Mouse (Mus musculus) testis, adult 2 months (tissue): ENCODE measurements around the gene Dusp11. TPM values are rescaled to one million over a fixed set of nuclear protein-coding genes. Genes with fewer than 3 reads are reported as not detected.
A peak's percentile ranks its signal among the peaks of the same experiment; 100 is the strongest.
"Not testable (repeated sequence)": the region's sequence is repeated elsewhere in the genome, so short reads cannot be mapped to it uniquely, and the experiment has no call there.

ENCODE experiments used
- H3K27ac ChIP-seq: fragments of 200-500 bp; 2 replicates; pipeline ENCODE4 v1.5.1; 2012; ENCODE audit warnings: low read depth, low read length; ENCODE audit not compliant: control insufficient read depth, insufficient read depth
- H3K27me3 ChIP-seq: fragments of 200-500 bp; 2 replicates; pipeline ENCODE4 v1.6.1; 2012; ENCODE audit warnings: mild to moderate bottlenecking, low read length, moderate library complexity; ENCODE audit not compliant: control insufficient read depth, insufficient read depth
- H3K36me3 ChIP-seq: fragments of 200-500 bp; 2 replicates; pipeline ENCODE4 v1.6.1; 2012; ENCODE audit warnings: mild to moderate bottlenecking, low read length; ENCODE audit not compliant: control insufficient read depth, insufficient read depth
- H3K4me1 ChIP-seq: fragments of 200-500 bp; 2 replicates; pipeline ENCODE4 v1.6.1; 2012; ENCODE audit warnings: low read length; ENCODE audit not compliant: control insufficient read depth, insufficient read depth
- H3K4me3 ChIP-seq: fragments of 200-500 bp; 2 replicates; pipeline ENCODE4 v1.5.1; 2012; ENCODE audit warnings: low read depth, mild to moderate bottlenecking, low read length, moderate library complexity, mixed read lengths; ENCODE audit not compliant: control insufficient read depth
- CTCF ChIP-seq: fragments of 200-500 bp; IDR thresholded peaks from 2 replicates; pipeline ENCODE4 v1.5.1; 2012; ENCODE audit warnings: low read depth, mild to moderate bottlenecking, inconsistent platforms, low read length, moderate library complexity; ENCODE audit not compliant: control insufficient read depth, insufficient read depth, insufficient replicate concordance
- POLR2A ChIP-seq: fragments of 200-500 bp; IDR thresholded peaks from 2 replicates; pipeline ENCODE4 v1.6.1; 2012; ENCODE audit warnings: low read depth, mild to moderate bottlenecking, inconsistent platforms, low read length, moderate library complexity; ENCODE audit not compliant: control insufficient read depth
- polyA plus RNA-seq: library from polyadenylated mRNA; depleted of rRNA; stranded (reverse); fragments of >200 nt; gene quantifications from 2 replicates; pipeline ENCODE4 v1.2.3, GENCODE M21; 2012

The Dusp11 gene
- polyA plus RNA-seq, 1 experiment, result 15.7 TPM

DNA sequence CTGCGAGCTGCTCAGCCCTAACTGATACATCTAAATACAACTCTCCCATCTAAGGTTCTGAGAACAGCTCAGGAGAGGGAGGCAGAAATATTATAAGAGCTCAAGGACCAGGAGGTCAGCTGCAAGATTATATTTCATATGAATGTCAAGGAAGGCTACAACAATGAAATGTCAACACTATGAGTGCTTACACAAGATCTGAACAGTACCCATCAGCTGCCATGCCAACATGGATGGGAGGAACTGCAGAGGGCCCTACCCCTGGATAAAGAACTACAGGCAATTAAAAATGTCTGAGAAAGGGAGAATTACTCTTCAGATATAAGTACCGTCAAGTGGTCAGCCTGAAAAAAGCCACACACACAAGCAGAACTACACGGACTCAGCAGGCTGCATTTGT lies 3.9 kb downstream of the Dusp11 start:
- Histone ChIP-seq H3K4me1 (no peaks in the 10 kb centered on the region; the same call in none of the 2 replicates), H3K27ac (no peak overlapping the region), H3K4me3 (no peak overlapping the region), H3K27me3 (no peaks in the 10 kb centered on the region), H3K36me3 (peaks cover 1% of the 10 kb centered on the region; the same call in 1 of the 2 replicates)
- no peak for TF ChIP-seq POLR2A
- TF ChIP-seq CTCF, result no peak

DNA sequence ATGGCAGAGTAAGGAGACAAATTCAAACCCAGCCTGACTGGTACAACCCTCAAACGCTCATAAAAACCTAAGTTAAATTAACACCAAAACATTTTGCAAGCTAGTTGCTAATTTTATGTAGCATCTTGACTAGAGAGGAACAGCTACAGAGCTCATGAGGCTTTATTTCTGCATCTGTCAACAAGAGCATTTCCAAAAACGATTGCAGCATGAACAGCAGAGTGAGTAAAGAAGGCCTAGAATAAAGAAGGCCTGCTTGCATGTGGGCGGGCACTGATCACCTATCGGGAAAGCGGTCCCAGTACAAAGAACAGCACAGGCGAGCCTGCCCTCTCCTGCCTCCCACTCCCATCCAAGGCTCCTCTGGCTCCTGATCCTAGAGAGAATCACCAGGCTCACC lies 12.9 kb downstream of the Dusp11 start:
- no peaks in the 10 kb centered on the region for H3K4me1 ChIP-seq
- no peak for TF ChIP-seq CTCF
- peaks cover 6% of the 10 kb centered on the region for H3K36me3 ChIP-seq
- no peak overlapping the region for H3K4me3 ChIP-seq
- H3K27ac ChIP-seq, result no peak overlapping the region
- H3K27me3 ChIP-seq, result no peaks in the 10 kb centered on the region

DNA sequence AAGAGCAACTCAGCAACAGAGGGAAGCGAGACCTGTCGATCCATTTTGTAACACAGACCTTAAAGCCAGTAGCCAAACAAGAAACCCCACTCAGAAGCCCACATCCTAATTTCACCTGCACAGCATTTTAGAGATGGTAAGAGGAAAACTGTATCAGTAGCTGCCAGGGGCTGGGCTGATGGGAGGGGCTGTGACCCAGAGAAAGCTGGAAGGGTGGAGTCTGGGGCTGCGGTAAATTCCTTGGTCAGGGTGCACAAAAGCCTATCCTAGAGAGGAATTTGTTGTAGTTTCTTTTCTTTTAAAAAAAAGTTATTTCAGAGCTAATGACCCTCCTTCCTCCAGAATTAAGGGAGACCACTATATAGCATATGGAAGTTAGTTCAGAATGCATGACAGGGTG lies 19.0 kb downstream of the Dusp11 start:
- peaks cover 3% of the 10 kb centered on the region for H3K36me3 ChIP-seq
- peaks cover 3% of the 10 kb centered on the region for H3K4me1 ChIP-seq
- no peak overlapping the region for H3K27ac ChIP-seq
- no peak overlapping the region for H3K4me3 ChIP-seq
- no peaks in the 10 kb centered on the region for H3K27me3 ChIP-seq
- no peak for TF ChIP-seq POLR2A
- TF ChIP-seq CTCF, result no peak

DNA sequence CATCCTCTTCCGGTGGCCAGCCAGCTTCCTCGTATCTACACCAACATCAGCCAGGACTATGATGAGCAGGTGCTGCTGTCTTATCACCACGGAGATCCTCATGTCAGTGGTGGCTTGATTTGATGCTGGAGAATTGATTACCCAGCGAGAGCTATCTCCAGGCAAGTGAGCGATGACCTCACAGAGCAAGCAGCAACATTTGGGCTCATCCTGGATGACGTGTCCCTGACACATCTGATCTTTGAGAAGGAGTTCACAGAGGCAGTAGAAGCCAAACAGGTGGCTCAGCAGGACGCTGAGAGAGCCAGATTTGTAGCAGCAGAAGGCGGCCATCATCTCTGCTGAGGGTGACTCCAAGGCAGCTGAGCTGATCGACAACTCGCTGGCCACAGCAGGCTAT lies 22.8 kb downstream of the Dusp11 start:
- H3K4me3 ChIP-seq, result no peak overlapping the region
- H3K27ac ChIP-seq, result no peak overlapping the region
- H3K4me1 ChIP-seq, result peaks cover 8% of the 10 kb centered on the region
- no peaks in the 10 kb centered on the region for H3K27me3 ChIP-seq
- no peaks in the 10 kb centered on the region for H3K36me3 ChIP-seq
- no peak for TF ChIP-seq POLR2A

DNA sequence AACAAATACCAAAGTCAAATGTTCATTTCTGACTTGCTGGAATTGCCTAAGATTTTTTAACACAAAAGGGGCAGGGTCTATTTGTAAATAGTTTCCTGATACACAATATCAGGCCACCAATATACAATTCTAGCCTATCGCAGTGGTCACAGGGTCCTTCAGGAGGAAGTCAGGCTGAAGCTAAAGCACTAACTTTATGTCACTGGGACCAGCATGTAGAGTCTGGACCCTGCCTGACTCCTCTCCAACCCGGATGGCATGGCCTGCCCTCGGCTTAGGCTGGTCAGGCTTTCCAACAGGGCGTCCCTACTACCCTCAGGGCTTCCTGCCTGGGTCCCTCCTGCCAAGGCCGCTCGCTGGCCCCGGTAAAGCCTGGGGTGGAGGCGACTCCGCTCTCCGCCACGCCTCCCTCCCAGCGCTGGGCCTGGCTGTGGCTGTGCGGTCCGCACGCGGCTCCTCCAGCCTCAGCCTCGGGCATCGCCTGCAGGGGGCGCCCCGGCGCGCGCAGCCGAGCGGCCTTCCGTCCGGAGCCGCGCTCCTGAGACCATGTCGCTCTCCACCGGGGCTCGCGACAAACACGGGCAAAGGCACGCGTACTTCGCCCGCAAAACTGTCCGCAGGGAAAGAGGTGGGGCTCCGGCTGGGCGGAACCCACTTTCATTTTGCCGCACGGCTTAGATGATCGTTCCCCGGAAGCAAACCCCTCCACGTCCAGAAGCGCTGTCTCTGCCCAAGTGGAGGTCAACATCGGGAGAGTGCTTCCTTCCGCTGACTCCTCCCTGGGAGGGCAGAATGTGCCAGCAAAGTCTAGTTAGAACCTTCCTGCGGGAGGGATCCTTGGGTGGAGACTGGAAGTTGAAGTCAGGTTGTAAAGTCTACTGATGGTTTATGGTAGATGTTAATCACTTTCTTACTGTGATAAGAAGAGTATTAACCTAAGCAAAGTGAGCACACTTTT lies 24.7 kb downstream of the Dusp11 start:
- TF ChIP-seq CTCF (peak; percentile 58), POLR2A (peak; percentile 62; the same call in 1 of the 2 replicates)
- peak overlapping the region; percentile 62 for H3K27ac ChIP-seq
- H3K4me3 ChIP-seq, result peak overlapping the region; percentile 78

DNA sequence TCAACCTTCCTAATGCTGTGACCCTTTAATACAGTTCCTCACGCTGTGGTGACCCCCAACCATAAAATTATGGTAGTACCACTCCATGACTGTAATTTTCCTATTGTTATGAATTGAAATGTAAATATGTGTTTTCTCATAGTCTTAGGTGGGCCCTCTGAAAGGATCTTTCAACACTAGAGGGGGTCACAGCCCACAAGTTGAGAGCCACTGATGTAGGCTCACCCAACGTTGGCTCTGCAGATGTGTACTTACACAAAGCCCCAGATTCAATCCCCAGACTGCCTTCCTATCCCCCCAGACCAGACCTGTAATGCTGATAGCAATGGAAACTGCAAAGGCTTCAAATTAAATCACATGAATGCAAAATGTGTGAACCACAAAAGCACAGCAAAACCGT lies 25.8 kb downstream of the Dusp11 start:
- TF ChIP-seq POLR2A (no peak), CTCF (no peak)
- Histone ChIP-seq H3K36me3 (no peaks in the 10 kb centered on the region), H3K27ac (no peak overlapping the region), H3K4me3 (no peak overlapping the region), H3K4me1 (peaks cover 8% of the 10 kb centered on the region), H3K27me3 (no peaks in the 10 kb centered on the region)

More for the DNA sequence above, 24.7 kb downstream of the Dusp11 start:
- H3K36me3 ChIP-seq, H3K27me3 ChIP-seq, H3K4me1 ChIP-seq: not testable (repeated sequence)

DNA sequence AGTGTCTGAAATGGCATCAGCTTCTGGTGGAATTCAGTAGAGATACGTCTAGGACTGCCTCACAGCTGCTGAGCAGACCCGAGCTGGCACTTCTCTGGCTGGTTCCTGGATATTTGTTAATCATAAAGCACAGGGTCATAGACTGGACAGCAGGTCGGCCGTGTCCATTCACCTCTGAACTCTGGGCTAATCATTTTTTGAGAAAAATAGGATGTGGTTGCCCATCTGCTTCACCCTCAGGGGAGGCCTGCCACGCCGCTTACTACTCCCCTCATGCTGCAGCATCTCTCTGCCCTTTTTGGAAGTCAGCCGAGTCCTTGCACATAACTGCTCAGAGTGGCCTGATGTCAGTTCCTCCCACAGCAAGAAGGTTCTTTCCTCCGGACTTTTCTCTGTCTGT lies 27.4 kb downstream of the Dusp11 start:
- Histone ChIP-seq H3K4me3 (no peak overlapping the region), H3K27me3 (no peaks in the 10 kb centered on the region), H3K27ac (no peak overlapping the region), H3K4me1 (peaks cover 8% of the 10 kb centered on the region), H3K36me3 (no peaks in the 10 kb centered on the region; the same call in 1 of the 2 replicates)
- no peak for TF ChIP-seq CTCF
- TF ChIP-seq POLR2A, result no peak

DNA sequence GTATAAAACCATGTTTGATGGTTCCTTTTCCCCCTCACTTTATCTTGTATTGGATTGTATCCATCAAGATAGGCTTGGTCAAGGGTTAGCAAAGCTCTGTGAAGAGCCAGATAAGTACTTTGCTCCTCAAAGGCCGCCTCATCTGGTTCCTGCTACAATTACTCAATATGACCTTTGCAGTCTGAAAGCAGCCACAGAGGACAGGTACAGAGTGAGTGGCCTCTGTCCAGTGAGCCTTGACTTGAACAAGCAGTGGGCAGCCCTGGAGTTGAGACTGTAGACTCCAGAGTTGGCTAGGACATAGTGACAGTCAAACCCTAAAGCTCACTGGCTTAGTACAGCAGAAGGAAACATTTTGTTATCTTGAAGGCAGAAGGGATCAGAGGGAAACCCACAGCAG lies 32.2 kb downstream of the Dusp11 start:
- no peak overlapping the region for H3K4me3 ChIP-seq
- no peaks in the 10 kb centered on the region for H3K27me3 ChIP-seq
- H3K27ac ChIP-seq, result no peak overlapping the region
- H3K36me3 ChIP-seq, result peaks cover 3% of the 10 kb centered on the region; the same call in 1 of the 2 replicates
- no peaks in the 10 kb centered on the region for H3K4me1 ChIP-seq
- TF ChIP-seq POLR2A (no peak), CTCF (no peak)
